Mouse (Mus musculus): ENCODE measurements at regions not wholly inside any gene's neighbourhood (a gene's known extent, or its start where the extent isn't known, plus 50 kb on each side); places are given as distances from the start of the nearest gene placed in this dataset.
A peak's percentile ranks its signal among the peaks of the same experiment; 100 is the strongest.

DNA sequence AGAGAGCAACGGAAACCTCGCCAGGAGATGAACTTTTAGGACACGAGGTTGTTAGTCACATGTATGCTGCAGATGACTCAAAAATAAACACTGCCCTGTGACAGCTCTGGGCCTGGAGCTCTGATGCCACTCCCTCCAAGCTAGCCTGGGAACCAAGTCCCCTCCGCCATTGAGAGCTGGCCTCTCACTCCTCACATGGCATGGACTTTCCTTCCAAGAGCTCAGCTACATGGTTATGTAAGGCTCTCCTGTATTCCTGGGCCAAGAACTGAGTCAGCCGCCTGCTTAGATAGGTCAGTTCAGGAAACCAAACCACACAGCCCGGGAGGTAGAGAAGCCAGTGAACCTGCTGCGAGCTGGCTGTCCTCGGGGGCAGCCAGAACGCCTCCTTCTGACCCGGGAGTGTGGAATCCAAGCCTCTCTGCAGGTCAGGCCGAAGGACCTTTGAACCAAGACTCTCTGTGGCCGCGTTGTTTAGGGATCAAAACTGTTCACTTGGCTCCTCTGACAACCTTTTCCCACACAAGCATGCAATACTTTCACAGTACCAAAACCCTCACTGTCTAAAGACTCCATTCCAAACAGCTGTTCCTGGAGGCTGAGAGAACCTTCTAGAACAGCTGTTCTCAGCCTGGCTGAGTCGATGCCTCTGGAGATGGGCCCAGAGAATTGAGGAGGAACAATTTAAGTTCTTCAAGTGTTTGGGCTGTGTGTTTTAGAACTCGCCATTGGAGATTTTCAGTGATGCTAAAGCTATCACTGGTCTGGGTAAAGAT is 422.8 kb upstream of the Jarid2 start:
- peak; percentile 73 for DNase-seq

DNA sequence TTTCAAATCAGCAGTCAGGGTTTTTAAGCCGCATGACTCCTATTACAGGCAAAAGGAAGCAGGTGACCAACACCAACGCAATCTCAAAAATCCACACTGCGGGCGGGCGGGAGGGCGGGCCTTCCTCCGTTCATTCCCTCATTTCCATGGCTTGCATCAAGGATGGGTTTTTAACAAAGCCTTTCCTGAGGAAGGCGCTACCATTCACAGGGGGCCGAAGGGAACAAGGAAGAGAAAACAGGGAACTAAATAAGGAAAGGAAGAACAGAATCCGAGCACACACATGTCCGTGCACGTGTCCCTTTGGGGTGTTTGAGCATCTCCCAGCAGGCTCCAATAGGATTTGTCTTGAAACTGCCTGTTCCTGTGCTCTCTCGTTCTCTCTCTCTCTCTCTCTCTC is 421.0 kb upstream of the Jarid2 start:
- no peak for DNase-seq

DNA sequence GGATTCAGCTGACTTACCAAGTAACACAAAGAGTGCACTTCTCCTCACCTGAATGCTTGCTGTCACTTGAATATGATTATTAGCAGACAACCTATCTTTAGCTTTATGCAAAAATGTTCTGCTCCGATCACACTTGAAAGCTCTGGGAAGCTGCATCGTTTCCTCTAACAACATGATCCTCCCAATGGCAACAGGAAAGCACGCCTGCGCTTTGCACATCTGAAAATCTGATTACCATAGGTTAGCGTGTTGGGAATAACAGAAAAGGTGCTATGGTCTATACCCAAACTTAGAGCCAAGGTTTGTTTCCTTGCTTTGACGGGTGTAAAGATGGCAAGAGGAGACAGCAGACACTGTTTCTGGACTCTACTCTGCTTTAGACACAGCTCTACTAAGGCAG is 417.0 kb upstream of the Jarid2 start:
- DNase-seq: no peak

DNA sequence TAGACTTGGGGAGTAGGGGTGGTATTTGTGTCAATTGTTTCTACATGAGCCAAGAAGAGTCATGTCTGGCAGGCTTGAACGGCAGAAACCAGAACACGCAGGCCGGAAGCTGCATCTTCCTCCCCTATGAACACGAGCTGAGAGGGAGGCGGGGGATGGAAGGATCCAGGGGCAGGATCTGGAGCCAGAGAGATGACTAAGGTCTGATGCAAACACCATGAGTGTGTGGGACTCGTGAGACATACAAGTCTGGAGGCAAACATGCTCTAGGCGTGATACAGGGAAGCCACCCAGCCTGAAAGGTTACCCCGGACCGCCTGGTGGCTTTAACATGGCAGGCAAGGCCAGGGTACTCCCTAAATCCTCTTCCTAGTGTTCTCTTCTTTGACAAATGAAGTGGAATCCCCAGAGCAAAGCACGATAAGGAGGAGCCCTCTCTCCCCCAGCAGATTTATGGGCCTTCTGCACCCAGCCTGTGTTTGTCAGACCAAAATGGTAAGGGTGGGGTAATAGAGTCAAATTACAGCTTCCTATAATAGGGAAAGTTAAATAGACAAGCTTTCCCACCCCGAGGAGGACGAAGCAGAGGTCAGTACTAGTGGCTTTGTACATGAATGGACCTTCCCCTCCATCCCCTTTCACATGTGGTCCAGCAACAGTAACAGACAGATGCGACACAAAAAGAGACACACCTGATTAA is 412.4 kb upstream of the Jarid2 start:
- DNase-seq: no peak

DNA sequence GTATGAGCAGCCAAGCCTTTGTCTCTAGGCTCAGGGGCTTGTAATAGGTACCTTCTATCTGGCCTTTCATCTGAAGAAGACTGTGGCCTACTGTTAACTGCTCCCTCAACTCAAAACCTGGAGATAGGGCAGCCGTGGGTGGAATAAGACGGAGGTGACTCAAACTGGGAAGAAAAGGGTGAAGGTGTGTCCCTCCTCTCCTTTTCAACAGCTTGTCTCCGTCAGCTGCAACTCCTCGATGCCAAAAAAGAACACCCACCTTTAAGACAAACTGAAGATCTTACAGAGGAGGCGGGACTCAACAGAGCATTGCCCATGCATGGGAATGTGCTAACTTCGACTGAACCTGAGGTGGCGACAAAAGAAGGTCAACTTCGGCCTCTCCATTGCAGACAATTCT is 411.7 kb upstream of the Jarid2 start:
- no peak for DNase-seq

DNA sequence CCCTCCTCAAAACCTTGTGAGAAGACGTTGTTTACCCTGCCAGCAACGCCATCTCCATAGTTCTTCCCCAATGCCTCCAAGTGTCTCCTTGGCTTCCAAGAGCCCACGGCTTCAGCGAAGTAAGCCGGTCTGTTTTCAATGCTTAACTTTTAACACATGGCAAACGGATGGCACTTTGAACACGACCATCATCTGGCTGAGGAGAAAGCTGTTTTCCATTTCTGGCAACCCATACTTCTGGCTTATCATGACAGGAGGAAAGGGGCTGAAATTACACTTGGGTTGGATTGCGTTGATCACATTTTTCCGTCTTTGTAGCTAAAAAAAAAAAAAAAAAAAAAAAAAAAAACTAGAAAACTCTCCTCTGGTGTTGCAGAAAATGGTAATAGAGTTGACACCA is 410.2 kb upstream of the Jarid2 start:
- no peak for DNase-seq

DNA sequence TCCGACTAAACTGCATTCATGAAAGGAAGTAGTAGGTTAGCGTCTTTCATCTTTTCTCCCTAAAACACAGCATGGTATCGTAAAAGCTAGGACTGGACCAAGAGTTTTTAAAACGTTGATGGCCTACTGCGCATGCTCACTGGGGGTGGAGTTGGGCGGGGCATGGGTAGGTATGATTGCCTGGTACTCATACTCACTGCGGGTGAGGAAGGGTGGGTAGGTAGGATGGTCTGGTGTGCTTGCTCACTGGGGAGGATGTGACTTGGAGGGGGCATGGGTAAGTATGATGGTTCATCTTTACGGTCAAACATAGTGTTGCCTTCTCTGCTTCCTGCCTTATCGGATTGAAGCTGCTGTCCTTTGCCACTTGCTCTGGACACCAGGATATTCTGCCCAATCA is 409.8 kb upstream of the Jarid2 start:
- DNase-seq: no peak

DNA sequence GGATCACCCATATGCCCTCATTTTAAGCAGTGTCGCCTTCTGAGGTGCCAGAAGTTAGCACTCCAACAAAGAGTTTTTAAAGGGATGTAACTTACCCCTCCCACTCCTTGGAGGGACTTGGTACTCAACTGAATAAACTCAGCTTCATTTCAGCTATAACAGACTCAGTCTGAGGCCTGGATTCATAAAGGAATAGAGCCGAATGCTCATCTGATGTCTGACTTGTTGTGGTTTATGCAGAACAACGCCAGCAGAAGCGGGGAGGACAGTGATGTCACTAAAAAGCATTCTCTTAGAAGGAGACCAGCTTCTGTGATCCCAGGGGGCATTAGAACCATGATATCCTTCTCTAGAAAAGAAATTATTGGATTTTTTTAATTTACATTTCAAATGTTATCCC is 409.0 kb upstream of the Jarid2 start:
- DNase-seq: no peak

DNA sequence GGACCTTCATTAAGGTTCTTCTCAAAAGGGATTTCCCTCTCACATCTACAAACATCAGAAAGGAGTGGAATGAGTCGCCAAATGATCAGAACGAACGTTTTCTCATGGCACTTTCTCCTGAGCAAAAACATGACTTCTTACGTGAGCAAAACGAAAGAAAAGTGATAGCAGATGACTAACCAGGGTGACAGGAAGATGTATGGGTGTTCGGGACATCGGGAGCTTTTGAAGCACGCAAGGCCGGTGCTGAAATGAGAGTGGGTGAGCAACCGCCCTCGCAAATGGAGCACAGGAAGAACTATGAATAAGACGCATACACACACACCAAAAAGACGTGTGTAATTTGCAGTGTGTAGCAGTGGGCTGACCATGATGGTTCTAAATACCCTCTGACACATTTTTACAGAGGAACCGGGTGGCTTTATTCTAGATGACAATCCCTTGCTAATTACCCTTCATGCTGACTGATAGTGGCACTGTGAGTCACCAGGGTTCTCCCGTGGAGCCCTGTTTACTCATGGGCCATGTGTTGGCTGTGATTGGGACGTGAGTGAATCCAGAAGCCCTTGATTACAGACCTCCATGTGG is 408.2 kb upstream of the Jarid2 start:
- DNase-seq: no peak

DNA sequence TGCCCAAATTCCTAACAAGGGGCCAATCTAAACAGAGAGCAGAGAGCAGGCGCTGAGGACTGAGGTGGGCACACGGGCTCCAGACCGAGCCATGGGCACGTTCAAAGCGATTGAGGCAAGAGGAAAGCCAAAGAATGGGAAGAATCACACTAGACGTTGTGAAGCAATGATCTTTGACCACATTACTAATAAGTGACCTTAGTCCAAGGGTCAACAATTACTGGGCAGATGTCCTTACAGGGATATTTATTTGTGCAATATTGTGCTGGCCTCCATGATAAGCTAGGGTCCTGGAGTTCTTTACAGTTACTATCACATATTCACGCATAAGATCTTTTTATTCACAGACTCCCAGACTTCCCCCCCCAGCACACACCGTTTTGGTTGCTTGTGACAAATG is 400.9 kb upstream of the Jarid2 start:
- no peak for DNase-seq

DNA sequence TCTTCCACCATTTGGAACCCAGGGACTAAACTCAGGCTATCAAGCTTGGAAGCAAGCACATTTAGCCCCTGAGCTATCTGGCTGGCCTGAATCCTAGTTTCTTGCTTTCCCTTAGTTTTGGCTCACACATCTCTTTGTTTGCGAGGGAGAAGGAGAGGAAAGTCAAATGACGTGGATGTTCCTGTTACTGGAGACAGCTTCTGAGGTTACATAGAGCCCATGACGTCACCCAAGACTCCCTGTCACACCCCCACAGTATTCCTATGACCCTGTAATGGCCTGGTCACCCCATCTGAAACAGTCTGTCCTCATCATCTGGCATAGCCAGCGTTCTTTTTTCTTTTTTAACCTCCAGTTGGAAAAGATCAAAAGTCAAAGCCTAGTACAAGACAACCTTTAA is 400.1 kb upstream of the Jarid2 start:
- DNase-seq: no peak

DNA sequence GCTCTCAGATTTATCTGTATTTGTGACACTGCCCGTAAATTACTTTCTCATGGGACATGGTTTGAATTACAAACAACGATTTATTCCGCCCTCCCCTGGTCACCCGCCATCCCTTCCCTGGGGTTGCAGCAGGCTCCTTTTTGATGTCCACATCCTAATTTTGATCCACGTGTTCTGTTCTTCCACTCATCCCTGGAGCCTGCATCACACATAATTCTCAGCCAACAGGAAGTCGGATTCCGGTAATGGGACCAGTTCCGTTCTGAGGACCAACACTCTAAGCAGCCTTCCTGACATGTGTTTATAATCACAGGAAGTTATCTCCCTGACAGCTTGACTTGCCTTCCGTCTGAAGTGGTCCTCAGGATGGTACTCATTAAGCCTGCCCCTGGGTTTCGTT is 399.6 kb upstream of the Jarid2 start:
- peak; percentile 27 for DNase-seq

DNA sequence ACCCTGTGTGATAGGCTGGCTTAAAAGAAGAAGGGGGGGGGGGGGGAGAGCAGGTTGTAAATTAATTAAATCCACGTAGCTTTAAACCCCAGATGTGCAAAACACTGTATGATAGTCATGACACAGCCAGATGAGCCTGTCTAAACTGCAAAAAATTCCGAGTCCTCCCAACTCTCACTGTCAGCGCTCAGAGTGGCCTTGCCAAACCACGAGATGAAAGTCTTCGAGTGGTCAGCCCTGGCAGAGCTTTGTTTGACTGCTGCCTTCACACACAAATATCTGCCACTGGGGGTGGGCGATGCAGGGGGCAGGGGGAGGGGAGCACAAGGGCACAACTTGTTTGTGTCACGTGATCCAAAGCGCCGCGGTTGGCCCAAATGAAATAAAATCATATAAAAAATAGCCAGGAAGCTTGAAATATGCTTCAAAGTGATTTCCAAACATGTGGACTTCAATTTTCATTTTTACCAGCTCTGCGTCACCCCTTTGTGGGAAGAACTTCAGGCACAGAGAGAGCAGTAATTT is 396.5 kb upstream of the Jarid2 start:
- DNase-seq: no peak

DNA sequence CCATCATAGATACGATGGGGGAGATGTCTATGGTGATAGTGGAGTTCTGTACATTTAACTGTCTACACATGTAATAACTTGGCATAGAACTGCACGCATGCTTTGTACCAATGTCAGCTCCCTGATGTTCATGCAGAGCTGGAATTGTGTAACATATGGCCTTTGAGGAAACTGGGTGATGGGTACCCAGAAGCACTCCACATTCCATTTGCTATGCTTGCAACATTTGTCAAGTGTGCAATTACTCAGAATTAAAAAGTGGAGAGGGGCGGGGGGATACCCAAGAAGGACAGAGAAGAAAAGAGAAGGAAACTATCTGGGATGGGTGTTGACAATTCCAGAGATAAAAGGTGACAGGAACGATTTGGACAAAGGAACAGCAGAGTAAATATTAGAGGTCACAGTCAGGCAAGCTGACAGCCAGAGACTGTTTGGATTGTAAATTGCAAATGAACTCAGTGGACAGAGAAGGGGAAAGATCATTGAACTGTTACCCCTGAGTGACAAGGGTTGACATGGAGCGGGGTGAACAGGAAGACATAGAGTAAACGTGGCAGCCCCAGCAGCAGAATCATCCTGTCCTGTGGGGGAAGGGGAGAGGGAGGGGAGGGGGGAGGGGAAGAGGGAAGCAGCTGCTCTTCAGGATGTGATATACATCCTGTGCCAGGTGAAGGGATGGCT is 390.1 kb upstream of the Jarid2 start:
- DNase-seq: no peak

DNA sequence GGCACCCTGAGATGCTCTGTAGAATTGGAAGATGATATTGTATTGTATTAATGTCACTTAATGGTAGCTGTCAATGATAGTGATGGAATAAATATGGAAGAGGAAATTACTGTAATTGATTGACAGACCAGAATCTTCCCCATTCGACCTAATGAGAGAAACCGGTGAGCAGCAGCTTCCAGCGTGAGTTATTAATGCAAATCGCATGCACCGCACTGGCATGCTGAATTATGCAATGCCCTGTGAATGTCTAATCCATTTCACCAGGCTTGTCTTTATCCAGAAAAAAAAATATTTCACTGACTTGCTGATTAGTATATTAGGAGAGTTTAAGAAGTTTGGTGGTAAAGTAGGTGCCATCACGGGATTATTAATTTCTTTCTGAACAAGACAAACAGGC is 384.2 kb upstream of the Jarid2 start:
- DNase-seq: no peak

DNA sequence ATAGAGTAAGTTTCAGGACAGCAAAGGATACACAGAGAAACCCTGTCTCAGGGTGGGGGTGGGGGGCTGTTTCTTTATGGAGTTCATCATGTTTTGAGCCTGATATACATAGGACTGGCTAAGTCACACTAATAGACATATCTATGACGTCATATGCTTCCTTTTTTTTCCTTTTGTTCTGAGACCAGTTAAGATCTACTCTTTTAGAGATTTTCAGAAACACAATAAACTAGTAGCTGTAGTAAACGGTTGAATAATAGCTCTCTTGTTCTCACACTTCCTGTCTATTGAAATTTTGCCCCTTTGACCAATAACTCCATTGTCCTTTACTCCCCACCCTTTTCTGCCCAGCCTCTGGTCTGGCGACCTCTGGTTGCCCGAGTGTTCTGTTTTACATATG is 382.6 kb upstream of the Jarid2 start:
- DNase-seq: no peak

DNA sequence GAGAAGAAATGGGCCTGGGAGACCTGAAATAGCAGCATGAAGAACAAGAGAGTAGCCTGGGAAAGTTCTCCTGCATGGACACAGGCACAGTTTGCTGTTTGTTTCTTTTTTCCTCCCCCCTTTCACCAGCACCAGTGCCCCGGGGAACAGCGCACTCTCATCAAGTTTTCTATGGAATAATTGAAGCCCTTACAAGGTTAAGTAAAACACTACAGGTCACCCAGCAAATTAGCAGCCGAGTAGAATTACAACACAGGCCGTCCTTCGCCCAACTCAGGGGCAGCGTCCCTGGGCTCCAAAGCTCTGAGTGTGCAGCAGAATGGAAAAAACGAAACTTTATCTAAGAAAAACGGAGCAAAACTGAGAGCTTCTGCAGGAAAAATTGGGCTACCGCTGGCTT is 381.6 kb upstream of the Jarid2 start:
- peak; percentile 41 for DNase-seq

DNA sequence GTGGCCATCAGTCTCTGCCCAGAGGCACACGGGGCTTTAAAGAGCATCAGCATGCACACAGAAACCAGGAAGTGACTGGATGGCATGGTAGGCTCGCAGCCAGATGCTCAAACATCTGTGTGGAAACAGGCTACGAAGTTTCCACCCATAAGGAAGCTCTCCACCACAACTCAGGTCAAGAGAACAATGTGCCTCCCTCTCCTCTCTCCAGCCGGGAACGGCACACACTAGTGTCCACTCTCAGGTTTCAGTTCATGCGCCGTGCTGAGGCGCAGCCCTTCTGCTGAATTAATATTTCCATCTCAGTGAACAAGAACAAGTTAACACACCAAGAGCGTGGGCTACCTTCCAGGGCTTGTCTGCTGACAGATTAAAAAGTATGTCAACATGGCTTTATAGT is 375.4 kb upstream of the Jarid2 start:
- peak; percentile 57 for DNase-seq

DNA sequence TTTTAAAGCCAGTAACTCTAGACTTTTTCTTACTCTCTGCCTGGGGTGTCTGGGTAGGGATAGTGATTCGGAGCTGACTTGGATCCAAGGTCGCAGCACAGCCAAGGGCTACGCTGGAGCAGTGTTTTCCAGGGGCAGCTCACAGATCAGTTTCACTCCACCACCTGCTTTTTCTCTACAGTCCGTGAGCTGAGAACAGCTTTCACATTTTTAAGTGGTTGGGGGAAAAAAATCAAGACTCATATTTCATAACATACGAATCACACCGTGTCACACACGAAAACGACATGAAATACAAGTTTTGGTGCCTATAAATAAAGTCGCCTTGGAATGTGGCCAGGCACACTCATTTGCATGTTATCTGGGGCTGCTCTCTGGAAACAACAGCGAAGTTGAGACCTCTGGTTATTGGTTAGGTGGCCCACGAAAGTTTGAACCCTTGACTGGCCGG is 373.5 kb upstream of the Jarid2 start:
- DNase-seq: peak; percentile 24

DNA sequence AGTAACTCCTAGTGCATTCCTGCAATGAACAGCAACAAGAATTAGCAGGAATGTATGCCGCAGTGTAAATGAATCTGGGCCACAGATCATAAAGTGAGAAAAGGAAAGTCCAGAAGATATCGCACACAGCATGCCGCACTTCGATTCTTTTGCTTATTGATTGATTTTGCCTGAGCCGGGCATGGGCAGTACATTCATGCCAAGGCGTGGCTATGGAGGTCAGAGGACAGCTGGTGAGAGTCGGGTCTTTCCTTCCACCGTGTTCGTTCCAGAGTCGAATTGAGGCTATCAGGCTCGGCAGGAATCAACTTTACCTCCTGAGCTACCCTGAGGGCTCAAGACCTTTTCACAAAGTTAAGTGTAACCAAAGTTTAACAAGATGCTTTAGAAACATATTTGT is 372.3 kb upstream of the Jarid2 start:
- no peak for DNase-seq

DNA sequence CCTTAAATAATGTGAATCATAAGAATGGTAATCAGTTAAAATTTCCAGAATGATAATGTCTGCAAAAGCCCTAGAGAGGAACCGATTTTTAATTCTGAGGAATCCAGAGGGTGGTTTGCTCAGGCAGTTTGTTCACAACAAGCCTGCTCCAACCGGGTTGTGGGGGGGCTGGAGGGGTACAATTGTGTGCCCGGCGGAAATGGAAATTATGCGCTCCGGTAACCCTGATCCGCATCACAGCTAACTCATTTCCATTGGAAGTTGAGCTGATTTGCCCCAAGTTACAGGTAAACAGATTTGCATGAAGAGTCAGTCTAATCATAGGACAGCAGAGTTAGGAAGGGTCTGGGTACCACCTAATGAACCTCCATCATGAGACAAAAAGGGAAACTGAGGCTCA is 369.9 kb upstream of the Jarid2 start:
- no peak for DNase-seq

DNA sequence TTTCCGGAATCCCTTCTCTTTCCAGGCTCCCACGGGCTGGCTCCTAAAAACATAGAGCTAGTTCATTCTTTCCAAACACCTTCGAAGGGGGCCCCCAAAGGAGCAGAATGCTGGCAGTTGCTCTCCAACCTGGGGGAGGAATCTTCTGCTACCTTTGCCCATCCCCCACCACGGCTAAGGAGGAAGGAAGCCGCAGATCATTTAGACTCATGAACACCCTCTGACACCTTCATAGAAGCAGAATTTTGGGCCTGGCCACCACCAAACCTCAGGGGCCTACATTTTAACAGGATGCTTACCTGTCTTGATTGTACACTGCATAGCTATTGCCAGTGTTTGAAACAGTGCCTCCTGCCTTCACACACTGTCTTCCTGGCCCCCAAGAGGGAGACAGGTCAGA is 369.3 kb upstream of the Jarid2 start:
- no peak for DNase-seq

DNA sequence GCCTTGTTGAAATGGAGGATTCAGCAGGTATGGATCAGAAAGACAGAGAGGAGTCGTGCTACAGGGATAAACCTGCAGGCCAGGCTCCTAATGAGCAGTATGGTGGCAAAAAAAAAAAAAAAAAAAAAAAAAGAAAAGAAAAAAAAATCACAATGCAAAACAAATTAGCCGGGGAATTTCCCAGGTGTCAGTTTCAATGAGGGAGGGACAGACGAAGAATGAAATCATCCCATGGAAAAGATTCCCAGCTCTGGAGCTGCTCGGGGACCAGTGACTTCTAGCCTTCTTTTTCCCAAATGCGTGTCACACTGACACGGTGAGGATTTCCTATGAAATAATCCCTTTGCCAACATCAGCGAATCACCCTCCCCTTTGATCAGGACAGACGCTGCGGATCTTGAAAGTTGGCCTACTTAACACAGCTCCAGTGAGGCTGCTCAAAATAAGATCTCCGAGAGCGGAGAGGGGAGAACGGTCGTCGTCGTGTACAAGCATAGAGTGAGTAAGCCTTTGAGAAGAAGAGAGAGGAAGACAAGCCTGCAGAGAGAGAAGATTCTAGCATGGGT is 368.5 kb upstream of the Jarid2 start:
- DNase-seq: no peak
